Mouse (Mus musculus) megakaryocyte progenitor cell, adult 5-6 weeks (primary cell): ENCODE measurements around the gene Gm20708. TPM values are rescaled to one million over a fixed set of nuclear protein-coding genes. Genes with fewer than 3 reads are reported as not detected.
"Not testable (repeated sequence)": the region's sequence is repeated elsewhere in the genome, so short reads cannot be mapped to it uniquely, and the experiment has no call there.

Experiments used
- ATAC-seq: replicated peaks from 2 replicates; pipeline ENCODE4 v1.8.0; 2016; ENCODE audit warnings: mild to moderate bottlenecking, moderate TSS enrichment, inconsistent platforms; ENCODE audit not compliant: poor library complexity
- total RNA-seq, 2 experiments: library from RNA; stranded (forward) in 1 of 2; stranded (reverse) in 1 of 2; fragments of 157-497, 149-512 nt in 1 of 2; fragments of 200-1000 nt in 1 of 2; gene quantifications; 2 replicates each; pipeline versions ENCODE4 v1.2.3 to v1.2.4; 2015 to 2017

The Gm20708 gene
- total RNA-seq, 2 experiments from 2014 or later: 0.92 to 2.5 TPM

DNA sequence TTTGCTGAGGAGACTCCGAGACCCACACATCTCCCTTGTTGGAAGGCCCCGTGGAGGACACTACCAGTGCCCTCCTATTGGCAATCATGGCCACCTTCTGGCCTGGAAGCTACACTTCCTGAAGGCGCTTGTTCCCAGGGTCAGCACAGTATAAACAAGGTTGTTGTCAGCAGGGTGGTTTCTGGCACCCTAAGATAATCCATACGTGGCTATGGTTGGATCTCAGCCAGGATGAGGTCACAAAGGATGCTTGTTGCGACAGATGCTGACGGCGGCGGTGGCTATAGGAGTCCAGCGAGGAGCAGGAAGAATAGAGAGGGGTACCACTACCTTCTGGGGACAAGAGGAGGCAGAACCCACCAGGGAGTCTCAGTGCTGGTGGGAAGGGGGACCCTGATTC lies 20.9 kb downstream of the Gm20708 start:
- peak; percentile 21 for ATAC-seq

DNA sequence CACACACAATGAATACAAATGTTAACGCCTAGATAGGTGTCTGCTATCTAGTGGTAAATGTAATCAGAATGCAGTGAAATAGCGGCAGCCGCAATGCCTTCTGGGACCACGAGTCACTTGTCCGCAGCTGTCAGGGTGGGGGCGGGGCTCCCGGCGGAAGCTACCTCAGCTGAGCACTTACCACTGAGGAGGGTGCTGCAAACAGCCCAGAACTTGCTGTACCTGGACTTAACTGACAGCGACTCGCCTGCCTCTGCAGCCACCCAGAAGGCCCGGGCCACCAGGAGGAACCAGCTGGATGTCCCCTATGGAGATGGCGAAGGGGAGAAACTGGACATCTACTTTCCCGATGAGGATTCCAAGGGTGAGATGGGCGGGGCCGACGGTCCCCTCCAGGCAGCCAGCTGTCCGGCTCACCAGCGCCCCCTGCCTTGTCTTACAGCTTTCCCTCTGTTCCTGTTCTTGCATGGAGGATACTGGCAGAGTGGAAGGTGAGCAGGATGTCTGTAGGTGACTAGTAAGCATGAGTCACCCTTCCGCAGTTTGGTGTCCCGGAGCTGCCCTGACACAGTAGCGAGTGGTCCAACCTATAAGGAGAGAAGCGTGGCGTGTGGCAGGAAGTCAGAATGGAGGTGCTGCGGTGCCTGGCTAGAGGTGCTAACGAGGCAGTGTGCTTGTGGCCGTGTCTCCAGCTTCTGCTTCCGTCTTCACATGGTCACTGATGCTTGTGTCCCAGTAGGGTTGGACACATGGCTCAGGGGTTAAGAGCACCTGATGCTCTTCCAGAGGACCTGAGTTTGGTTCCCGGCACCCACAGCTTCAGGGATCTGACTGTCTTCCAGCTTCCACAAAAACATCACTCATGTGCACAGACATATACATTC lies 22.9 kb downstream of the Gm20708 start:
- peak; percentile 63 for ATAC-seq

DNA sequence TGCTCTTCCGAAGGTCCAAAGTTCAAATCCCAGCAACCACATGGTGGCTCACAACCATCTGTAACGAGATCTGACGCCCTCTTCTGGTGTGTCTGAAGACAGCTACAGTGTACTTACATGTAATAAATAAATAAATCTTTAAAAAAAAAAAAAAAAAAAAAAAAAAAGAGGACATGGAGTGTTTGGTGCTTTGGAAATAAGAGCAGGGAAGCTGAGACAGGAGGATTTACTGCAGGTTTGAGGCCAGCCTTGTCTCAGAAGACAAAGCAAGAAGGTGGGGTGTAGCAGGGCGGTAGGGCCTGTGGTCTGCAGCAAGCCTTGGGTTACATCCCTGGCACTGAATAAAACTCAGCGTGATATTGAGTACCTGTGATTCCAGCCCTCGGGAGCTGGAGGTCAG lies 24.0 kb downstream of the Gm20708 start:
- ATAC-seq: not testable (repeated sequence)

DNA sequence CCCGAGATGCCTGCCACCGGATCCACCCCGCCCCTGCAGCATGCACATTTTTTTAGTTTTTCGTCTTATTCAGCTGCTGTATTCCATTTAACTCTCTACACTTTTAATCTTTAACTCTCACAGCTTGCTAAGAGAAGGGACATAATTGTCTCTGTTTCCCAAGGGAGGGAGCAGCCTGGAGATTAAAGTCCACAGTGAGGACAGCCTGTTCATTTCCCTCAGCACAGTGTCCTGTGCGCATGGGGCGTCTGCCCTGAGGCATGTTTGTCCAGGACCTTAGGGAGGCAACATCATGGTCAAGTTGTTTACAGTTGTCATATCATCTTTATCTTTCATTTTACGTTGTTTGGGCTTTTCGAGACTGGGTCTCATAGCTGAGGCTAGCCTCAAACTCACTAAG lies 24.6 kb downstream of the Gm20708 start:
- ATAC-seq: no peak

DNA sequence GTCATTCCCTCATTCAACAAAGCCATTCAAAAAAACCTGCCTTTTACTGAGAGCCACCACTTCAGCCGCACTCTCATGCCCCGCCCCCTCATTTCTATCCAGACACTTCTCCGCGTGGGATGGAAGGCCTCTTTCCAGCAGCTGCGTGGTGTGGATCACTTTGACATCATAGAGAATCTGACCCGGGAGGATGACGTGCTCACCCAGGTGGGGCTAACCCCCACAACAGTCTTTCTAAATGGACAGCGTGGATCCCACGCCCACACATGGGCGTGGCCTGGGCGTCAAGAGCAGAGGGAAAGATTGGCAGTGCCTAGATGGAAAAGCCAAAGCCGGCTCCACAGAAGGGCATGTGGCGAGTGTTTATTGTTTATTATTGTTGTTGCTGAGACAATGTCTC lies 26.8 kb downstream of the Gm20708 start:
- ATAC-seq: no peak

DNA sequence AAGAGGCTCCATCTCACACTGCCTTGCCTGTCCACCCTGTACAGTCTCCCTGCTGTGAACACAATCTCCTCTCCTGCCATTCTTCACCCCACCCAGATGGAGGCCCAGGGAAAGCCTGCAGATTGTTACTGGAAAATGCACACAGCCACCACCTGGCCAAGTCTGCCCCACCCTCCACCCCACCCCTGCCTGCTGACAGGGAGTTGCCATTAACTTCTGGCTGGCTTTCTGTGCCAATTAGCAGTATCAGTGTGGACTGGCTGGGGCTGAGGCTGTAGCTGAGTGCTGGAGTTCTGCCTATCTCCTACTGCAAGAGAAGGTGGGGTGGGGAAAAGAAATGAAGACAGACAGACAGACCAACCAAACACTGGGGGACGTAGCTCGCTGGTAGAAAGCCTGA lies 29.1 kb downstream of the Gm20708 start:
- ATAC-seq: peak; percentile 93

DNA sequence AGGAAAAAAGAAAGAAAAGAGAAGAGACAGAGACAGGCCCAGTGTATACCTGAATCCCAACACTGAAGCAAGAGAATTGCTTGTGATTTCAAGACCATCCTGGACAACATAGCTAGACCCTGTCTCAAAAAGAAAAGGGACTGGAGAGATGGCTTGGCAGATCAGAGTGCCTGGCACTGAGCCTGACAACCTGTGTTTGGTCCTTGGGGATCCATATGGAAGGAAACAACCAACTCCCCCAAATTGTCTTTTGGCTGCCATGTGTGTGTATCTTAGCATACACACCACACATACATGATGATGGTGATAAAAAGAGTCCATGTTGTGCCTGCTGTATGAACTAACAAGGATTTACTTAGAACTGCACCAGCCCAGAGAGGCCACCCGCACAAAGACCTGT lies 29.6 kb downstream of the Gm20708 start:
- peak; percentile 16 for ATAC-seq

DNA sequence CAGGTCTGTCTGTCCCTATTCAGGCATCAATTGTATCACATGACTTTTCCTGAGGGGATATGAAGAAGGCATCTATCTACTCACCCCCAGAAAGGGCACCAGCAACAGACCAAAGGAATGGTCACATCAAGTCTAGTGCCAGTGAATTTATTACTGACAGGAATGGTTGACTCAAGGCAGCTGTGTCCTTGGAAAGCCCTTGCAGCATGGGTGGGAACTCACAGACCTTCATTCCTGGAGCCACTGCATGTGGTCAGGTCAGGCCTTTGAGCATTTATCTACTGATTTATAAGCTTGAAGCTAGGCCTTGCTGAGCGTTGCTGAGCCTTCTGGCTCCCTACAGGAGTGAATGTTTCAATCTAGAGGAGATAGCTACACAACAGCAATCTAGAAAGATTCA lies 31.4 kb downstream of the Gm20708 start:
- ATAC-seq: no peak

DNA sequence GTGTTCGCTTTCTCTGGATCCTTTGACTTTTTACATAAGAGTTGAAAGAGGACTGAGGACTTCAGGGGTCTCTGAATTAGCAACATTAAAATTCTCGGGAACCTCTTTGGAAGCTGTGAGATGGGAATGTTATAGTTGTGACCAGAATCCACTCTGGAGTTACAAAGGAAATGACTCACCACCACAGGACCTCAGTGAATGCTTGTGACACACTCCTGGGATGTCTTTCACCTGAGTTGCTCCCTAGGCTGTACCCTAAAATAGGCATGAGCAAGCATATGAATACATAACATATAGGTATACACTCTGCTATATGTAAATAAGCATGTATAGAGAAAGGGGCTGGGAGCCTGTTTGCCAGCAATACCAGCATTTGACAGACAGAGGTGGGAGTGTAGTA lies 34.0 kb downstream of the Gm20708 start:
- ATAC-seq: no peak

DNA sequence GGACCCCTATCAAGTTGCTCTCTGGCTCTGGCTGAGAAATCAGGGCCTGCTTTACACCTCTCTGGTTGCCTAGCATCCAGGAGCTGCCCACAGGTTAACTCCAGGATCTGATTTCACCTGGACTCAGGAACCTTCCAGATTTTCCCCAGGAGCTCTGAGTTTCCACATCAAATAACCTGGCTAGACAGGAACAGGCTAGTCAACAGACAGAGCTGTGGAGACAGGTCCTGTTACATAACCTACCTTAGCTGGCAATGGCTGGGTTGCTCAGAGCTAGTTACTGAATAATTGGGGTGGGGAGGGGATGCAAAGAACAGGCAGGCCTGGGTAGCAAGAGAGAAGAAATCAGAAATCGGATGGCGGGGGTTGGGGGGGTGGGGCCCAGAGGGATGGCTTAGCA lies 35.5 kb downstream of the Gm20708 start:
- ATAC-seq: no peak

DNA sequence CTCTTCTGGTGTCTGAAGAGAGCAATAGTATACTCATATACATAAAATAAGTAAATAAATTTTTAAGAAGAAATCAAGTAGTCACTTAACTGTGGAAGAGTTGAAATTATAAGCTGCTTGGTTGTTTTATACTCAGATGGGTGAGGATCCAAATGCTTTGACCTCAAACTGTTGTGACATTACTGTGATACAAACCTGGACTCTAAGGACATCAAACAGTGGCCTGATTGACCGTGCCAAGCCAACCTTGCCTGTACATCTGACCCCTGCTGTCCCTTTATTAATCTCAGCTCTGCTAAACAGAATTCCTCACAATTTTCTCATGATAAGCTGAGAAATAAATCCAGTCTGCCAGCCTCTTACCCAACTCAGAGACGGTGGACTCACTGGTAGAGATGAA lies 36.2 kb downstream of the Gm20708 start:
- no peak for ATAC-seq

DNA sequence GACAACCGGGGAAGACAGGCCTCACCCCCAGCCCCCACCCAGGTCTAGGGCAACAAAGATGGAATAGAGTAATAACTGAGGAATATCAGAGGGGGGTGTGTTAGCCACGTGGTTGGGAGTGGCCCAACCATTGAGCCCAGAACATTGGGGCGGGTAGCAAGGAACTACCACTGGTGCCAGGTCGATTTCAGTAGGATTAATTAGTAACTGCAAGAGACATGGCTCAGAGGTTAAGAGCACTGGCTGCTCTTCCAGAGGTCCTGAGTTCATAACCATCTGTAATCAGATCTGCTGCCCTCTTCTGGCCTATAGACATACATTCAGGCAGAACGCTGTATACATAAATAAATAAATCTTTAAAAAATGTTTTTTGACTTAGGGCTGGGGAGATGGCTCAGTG lies 37.2 kb downstream of the Gm20708 start:
- ATAC-seq: 0 out of 2 replicates have a peak, but pooled peaks have one; percentile 22

DNA sequence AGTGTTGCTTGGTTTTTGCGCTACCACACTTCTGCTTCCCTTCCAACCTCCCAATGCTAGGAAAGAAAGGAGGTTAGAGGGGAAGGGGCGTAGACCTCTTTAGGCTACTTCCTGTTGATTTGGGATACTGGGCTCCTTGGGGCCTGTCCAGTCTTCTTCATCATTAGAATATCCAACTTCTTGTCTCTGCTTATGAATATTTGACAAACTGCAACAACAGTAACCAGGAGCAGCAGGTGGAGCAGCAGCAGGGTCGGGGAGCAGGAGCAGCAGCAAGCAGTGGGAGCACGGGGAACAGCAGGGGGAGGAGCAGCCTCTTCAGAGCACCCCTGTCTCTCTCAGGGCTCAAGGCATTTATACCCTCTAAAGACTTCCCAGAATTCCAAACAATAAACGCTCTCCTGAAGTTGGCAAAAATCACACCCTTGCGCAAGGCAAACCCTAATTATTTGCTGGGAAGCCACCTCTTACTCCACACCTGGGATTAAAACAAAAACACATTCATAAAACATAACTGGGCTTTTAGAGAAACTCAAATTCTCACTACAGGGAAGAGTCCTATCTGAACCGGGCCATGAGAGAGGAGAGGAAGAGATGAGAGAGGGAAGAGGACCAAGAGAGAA lies 38.2 kb downstream of the Gm20708 start:
- no peak for ATAC-seq

DNA sequence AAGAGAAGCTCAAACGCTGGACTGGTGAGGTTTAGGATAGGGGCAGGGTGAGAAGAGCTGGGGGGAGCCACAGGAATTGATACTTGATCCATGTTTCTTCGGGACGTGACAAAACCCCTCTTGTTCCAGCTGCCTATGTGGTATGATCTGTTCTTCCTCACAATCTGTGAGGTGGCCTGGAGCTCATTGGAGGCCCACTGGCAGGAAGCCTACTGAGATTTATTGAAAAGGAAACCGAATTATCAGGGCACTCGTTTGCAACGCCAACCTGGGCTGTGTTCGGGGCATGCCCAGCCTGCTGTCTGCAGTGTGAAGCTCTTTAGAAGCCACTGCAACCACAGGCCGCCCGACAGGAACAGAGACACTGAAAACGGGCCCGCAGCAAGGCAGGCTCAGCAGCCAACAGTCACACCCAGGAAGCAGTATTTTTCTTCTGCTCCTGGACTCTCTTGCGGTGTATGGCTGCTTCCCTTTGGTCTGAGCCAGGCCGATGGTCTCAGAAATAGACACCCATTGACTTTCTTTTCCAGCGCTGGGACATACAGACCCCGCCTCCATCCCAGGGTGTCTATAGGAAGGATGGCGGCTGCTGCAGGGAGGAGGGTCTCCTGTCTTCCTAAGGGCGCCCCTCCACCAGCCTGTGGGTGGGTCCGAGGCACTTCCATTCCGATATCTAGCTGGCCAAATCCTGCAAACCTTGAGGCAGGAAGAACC lies 39.0 kb downstream of the Gm20708 start:
- ATAC-seq: peak; percentile 28

DNA sequence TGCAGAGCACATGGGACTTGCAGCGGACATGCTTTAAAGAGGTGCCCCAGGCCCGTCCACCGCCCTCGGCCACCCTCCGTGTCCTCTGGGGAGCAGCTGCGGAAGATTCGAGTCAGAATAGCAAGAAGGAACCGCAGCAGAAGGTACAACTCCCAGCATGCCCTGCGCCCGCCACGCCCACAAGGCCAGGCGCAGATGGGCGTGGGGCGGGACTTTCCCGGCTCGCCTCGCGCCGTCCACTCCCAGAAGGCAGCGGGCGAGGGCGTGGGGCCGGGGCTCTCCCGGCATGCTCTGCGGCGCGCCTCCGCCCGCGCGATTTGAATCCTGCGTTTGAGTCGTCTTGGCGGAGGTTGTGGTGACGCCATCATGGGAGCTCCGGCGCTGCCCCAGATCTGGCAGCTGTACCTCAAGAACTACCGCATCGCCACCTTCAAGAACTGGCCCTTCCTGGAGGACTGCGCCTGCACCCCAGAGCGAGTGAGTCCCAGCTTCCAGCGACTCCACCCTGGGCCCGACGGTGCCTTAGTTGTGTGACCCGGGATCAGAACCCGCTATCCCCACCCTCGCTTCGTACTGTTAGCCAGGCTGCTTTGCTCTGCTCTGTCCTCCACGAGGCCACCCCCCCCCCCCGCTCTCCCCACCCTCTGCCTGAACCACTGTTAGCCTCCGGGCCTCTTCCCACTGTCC lies 39.7 kb downstream of the Gm20708 start, which contains the start of gene Birc5:
Gene Birc5 (plus strand): TSS at position 267 of the 687 bp plus-strand sequence.
- ATAC-seq: peak; percentile 97

DNA sequence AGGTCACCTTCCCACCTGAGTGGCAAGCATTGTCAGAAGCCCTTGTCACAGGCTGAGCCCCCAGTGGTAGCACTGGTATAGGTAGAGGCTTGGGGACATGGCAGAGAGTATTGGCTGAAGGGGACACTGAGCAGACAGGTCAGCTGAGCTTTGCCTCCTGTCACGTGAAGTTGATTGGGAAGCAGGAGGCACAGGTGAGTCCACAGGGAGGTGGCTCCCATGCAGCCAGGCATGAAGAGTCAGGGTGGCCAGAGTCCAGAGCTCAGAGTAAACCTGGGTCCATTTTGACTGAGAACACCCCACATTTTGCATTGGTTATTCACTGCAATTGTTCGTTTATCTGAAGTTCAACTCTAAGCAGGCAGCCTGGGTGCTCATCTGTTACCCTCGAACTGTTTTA lies 43.4 kb downstream of the Gm20708 start:
- no peak for ATAC-seq

DNA sequence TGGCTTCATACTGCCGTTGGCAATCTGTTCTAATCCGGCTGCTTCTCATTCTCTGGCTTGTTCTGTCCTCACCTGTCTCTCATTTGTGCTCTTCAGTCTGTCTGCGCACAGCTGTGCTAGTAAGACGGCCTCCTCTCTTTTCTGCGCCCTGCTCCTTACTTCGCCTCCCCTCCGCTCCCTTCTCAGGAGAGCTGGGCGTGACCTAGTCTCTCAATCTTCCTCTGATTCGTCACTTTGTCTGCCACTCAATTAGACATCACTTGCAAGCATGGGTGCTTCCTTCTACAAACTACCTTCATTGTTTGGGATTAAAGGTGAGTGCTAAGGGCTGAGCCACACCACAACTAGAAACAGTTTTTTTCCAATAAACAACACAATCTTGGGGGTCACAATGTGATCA lies 44.8 kb downstream of the Gm20708 start:
- ATAC-seq: no peak

DNA sequence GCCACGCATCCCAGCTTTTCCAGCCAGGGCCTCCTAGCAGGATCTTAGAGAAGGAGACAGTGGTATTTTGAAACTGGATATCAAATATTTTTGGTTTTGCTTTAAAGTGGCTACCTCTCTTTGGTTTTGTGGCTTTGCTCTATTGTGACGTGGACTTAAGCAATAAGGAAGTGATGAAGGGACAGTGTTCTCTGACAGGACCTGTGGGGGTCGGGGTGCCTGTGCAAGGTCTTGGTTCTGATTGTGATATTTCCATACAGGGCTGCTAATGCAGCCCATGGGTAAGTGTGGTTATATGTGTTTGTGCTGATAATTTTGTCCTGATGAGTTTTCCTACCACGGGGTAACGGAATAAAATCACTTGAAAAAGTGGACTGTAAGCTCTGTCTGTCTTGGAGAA lies 45.9 kb downstream of the Gm20708 start:
- no peak for ATAC-seq

DNA sequence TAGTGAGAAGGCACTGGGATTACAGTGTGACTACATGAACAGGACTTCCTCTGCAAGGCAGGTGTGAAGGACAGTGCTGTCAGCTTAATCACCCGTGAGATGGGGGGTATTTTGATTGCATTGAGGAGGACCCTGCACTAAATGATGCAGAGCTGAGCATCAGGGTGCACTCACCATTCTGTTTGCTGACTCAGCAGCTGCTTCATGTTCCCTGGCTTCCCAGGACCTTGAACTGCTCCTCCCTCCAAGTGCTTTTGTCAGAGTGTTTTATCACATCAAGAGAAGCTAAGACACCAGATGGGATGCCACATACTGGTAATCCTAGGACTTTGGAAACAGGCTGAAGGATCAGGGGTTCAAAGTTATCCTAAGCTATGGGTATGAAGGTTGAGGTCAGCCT lies 46.5 kb downstream of the Gm20708 start:
- ATAC-seq: no peak

DNA sequence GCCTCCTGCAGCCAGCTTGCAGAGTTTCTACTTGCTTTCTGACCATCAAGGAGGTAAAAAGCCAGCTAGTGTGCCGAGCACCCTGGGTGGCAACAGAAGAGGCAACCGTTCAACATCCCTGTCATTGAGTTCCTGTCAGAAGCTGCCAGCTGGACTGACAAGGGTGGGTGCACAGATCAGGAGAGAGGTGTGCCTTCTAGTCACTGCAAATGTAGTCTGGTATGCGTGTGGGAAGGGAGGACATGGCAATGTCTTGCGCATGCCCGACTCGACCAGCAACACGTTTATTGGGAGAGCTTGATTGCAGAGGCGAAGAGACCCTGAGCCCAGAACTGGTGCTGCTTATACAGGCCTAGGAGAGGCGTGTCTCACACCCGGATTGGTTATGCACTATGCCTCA lies 48.0 kb downstream of the Gm20708 start:
- ATAC-seq: no peak

DNA sequence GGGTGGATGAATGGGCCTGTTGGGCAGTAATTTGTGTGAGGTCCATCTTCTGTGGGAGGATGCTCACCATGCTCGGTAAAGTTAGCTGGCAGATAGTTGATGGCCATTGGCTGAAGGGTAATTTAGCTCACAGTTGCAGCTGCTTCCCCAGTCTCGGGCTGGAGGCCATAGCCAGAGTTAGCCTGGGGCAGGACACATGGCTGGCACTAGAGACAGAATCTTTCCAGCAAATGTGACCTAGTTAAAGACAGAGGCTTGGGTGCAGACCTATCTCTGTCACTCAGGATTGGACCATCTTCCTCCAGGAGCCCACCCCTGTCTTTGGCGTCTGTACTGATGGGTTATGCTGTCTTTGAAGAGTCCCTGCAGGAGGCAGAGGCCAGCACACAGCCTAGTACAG lies 48.9 kb downstream of the Gm20708 start:
- ATAC-seq: no peak
